Mouse (Mus musculus) limb, embryonic 13.5 days (tissue): ENCODE data around the gene Lyg2. TPM values are rescaled to one million over a fixed set of nuclear protein-coding genes. Genes with fewer than 3 reads are reported as not detected.

Experiments used
- ATAC-seq: fragments of 200-750 bp; cut with Nextera tagmentation; 2 replicates; pipeline ENCODE4 v1.8.0; 2017; ENCODE audit warnings: low read depth, moderate number of reproducible peaks, moderate TSS enrichment; ENCODE audit not compliant: low FRiP score
- H3K27ac ChIP-seq: fragments of 300-500 bp; sonication (generic); 2 replicates; pipeline ENCODE4 v1.5.1; 2015; ENCODE audit warnings: inconsistent platforms, mild to moderate bottlenecking, moderate library complexity
- H3K27me3 ChIP-seq: fragments of 300-500 bp; sonication (generic); 2 replicates; pipeline ENCODE4 v1.6.1; 2015; ENCODE audit warnings: mild to moderate bottlenecking, inconsistent platforms
- H3K36me3 ChIP-seq: fragments of 300-500 bp; sonication (generic); 2 replicates; pipeline ENCODE4 v1.6.1; 2015; ENCODE audit warnings: inconsistent platforms, mild to moderate bottlenecking, moderate library complexity
- H3K4me1 ChIP-seq: fragments of 300-500 bp; sonication (generic); 2 replicates; pipeline ENCODE4 v1.6.1; 2015; ENCODE audit warnings: inconsistent platforms
- H3K4me2 ChIP-seq: fragments of 300-500 bp; sonication (generic); replicated peaks from 2 replicates; pipeline ENCODE4 v1.6.1; 2015; ENCODE audit warnings: inconsistent platforms, mild to moderate bottlenecking, moderate library complexity
- H3K4me3 ChIP-seq: fragments of 300-500 bp; sonication (generic); 2 replicates; pipeline ENCODE4 v1.5.1; 2015; ENCODE audit warnings: moderate library complexity, mild to moderate bottlenecking, inconsistent platforms
- H3K9ac ChIP-seq: fragments of 300-500 bp; sonication (generic); 2 replicates; pipeline ENCODE4 v1.6.1; 2015; ENCODE audit warnings: mild to moderate bottlenecking, inconsistent platforms
- H3K9me3 ChIP-seq: fragments of 300-500 bp; sonication (generic); 2 replicates; pipeline ENCODE4 v1.6.1; 2016; ENCODE audit warnings: inconsistent platforms
- WGBS: fragments of 180-500 bp; shearing (Covaris S2); methylation state at CpG from one replicate; pipeline ENCODE4 v1.1.7; 2015; 5-methylcytosine and 5-hydroxymethylcytosine counted together
- polyA plus RNA-seq: library from polyadenylated mRNA; unstranded; fragments of >200 nt; fragmentation: Nextera tagmentation; extraction: Ambion mirVana; gene quantifications from 2 replicates; pipeline ENCODE4 v1.2.1, GENCODE M21; 2015

Lyg2 gene
- polyA plus RNA-seq: not detected in 2 replicates

- 39% methylated on average over 5 of the region's 5 CpGs for WGBS
Measured at GRCm38 (mm10) chr1:37916393-37916792, at the start of gene Lyg2. Gene Lyg2, minus strand, starts transcription at chr1:37916493.

DNA sequence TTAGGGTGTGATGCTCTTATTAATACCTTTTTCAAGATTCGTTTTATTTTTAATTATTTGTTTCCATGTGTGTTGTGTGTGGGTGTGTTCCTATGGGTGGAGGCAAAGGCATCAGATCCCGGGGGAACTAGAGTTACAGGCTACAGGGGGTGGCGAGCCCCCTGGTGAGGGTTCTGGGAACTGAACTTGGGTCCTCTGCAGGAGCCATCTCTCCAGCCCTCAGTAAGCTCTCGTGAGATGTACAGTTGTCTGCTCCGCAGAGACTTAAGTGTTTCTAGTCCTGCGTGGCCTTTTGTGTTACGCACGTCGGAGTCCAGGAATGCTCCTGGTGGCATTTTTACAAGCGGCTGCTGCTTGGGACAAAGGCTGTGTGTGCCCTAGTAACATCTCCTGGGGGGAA lies 49.3 kb upstream of the Lyg2 start:
- Histone ChIP-seq H3K4me1 (no peaks in the 10 kb centered on the region), H3K4me3 (no peak overlapping the region), H3K36me3 (no peaks in the 10 kb centered on the region), H3K9ac (no peak overlapping the region), H3K4me2 (no peak overlapping the region), H3K27ac (no peak overlapping the region), H3K9me3 (no peaks in the 10 kb centered on the region), H3K27me3 (no peaks in the 10 kb centered on the region)
- ATAC-seq: no peak
- WGBS: 51% methylated on average over 10 of the region's 10 CpGs

More at GRCm38 (mm10) chr1:37916393-37916792, at the start of gene Lyg2:
- Histone ChIP-seq H3K4me1 (no peaks in the 10 kb centered on the region), H3K9me3 (no peaks in the 10 kb centered on the region), H3K9ac (no peak within 1 kb of the TSS), H3K27me3 (peaks cover 5% of the 10 kb centered on the region), H3K27ac (no peak within 1 kb of the TSS), H3K4me2 (no peak within 1 kb of the TSS), H3K36me3 (no peaks in the 10 kb centered on the region), H3K4me3 (no peak within 1 kb of the TSS)
- no peak for ATAC-seq

GRCm38 (mm10) chr1:37959486-37959885 lies 43.2 kb upstream of the Lyg2 start:
- Histone ChIP-seq H3K9me3 (no peaks in the 10 kb centered on the region), H3K4me2 (no peak overlapping the region), H3K9ac (no peak overlapping the region), H3K36me3 (no peaks in the 10 kb centered on the region), H3K4me1 (no peaks in the 10 kb centered on the region), H3K27me3 (no peaks in the 10 kb centered on the region), H3K27ac (no peak overlapping the region), H3K4me3 (no peak overlapping the region)
- no peak for ATAC-seq
- WGBS: 67% methylated on average over 5 of the region's 5 CpGs

DNA sequence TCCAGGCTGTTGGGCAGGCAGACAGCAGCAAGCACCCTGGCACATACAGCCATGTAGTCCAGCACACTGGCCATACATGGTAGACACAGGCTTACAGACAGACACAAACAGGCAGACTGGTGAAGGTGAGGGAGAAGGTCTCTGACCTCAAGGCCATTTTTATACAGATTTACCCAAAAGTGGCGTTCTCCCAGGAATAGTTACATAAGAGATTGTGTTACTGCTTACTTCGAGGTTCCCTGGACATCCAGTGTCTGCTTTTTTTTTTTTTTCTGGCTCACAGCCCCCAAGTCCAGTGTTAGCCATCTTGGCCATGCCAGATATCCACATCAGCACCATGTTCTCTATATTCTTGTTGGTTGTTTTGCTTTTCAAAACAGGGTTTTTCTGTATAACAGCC lies 42.2 kb upstream of the Lyg2 start:
- H3K27ac ChIP-seq: no peak overlapping the region

GRCm38 (mm10) chr1:37957659-37958058 lies 41.4 kb upstream of the Lyg2 start, which contains the start of gene Lyg1:
Gene Lyg1, minus strand, starts transcription at chr1:37957759.
- H3K36me3 ChIP-seq: no peaks in the 10 kb centered on the region
- no peak within 1 kb of the TSS for H3K4me2 ChIP-seq
- no peaks in the 10 kb centered on the region for H3K27me3 ChIP-seq
- no peak within 1 kb of the TSS; the same call in 1 of the 2 replicates for H3K27ac ChIP-seq
- H3K9me3 ChIP-seq: no peaks in the 10 kb centered on the region
- no peak within 1 kb of the TSS for H3K9ac ChIP-seq
- H3K4me1 ChIP-seq: no peaks in the 10 kb centered on the region
- H3K4me3 ChIP-seq: no peak within 1 kb of the TSS
- no peak for ATAC-seq
- WGBS: 84% methylated on average over 5 of the region's 5 CpGs

More for the DNA sequence above, 42.2 kb upstream of the Lyg2 start:
- no peaks in the 10 kb centered on the region for H3K4me1 ChIP-seq
- 68% methylated on average over 2 of the region's 2 CpGs for WGBS
- no peak overlapping the region for H3K4me3 ChIP-seq
- H3K4me2 ChIP-seq: no peak overlapping the region
- H3K36me3 ChIP-seq: no peaks in the 10 kb centered on the region
- H3K9ac ChIP-seq: no peak overlapping the region
- H3K9me3 ChIP-seq: no peaks in the 10 kb centered on the region
- no peak for ATAC-seq
- no peaks in the 10 kb centered on the region for H3K27me3 ChIP-seq

GRCm38 (mm10) chr1:37956690-37957431 lies 40.6 kb upstream of the Lyg2 start:
- Histone ChIP-seq H3K27me3 (no peaks in the 10 kb centered on the region), H3K4me2 (no peak overlapping the region), H3K9ac (no peak overlapping the region), H3K36me3 (no peaks in the 10 kb centered on the region), H3K27ac (no peak overlapping the region; the same call in 1 of the 2 replicates), H3K9me3 (no peaks in the 10 kb centered on the region), H3K4me1 (no peaks in the 10 kb centered on the region), H3K4me3 (no peak overlapping the region)
- no peak for ATAC-seq
- 39% methylated on average over 3 of the region's 3 CpGs for WGBS

DNA sequence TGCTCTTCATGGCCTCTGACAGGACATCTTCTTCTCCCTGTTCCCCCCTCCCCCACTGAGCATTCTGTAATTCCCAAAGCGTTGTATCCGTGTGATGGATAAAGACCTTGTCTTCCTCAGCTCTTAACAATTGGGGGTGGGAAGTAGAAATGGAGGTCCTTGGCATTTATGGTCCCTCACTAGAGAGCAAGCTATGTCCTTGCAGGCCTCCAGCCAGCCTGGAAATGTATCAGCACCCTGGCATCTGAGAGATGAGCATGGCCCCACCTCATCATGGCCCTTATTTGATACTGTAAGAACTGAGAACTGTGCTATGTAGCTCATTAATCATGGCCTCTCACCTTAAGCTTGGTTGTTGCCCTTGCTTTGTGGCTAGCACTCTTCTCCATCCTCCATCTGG lies 39.0 kb upstream of the Lyg2 start:
- no peaks in the 10 kb centered on the region for H3K27me3 ChIP-seq
- no peaks in the 10 kb centered on the region for H3K4me1 ChIP-seq
- no peak overlapping the region for H3K4me2 ChIP-seq
- no peak overlapping the region for H3K9ac ChIP-seq
- H3K27ac ChIP-seq: no peak overlapping the region
- no peak for ATAC-seq
- no peaks in the 10 kb centered on the region for H3K36me3 ChIP-seq
- 85% methylated on average over 2 of the region's 2 CpGs for WGBS
- H3K9me3 ChIP-seq: no peaks in the 10 kb centered on the region
- H3K4me3 ChIP-seq: no peak overlapping the region

DNA sequence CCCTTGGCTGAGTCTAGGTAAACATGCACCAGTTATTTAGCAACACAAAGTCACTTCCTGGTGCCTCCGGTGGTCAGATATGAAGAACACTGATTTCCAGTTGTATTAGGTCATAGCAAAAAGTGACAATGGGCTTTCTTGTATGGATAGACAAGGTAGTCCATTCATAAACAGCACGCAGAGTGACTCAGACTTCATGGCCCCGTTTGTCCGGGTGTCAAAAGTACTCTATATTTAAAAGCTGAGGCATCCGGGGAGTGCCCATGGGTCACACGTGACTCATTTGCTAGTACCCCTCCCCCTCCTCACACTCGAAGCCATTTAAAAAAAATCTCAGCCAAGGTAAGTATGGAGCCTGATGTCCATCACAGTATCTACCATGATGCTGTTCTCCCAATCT lies 38.5 kb upstream of the Lyg2 start:
- H3K9me3 ChIP-seq: no peaks in the 10 kb centered on the region
- no peak overlapping the region for H3K27ac ChIP-seq
- no peak for ATAC-seq
- no peak overlapping the region for H3K4me2 ChIP-seq
- no peak overlapping the region for H3K9ac ChIP-seq
- no peaks in the 10 kb centered on the region for H3K36me3 ChIP-seq
- WGBS: 84% methylated on average over 7 of the region's 7 CpGs
- no peaks in the 10 kb centered on the region for H3K27me3 ChIP-seq
- H3K4me3 ChIP-seq: no peak overlapping the region
- H3K4me1 ChIP-seq: no peaks in the 10 kb centered on the region

GRCm38 (mm10) chr1:37948906-37949305 lies 32.6 kb upstream of the Lyg2 start:
- H3K4me3 ChIP-seq: no peak overlapping the region
- no peak overlapping the region for H3K4me2 ChIP-seq
- WGBS: 69% methylated on average over 2 of the region's 2 CpGs
- H3K27ac ChIP-seq: no peak overlapping the region
- H3K36me3 ChIP-seq: no peaks in the 10 kb centered on the region
- no peaks in the 10 kb centered on the region for H3K9me3 ChIP-seq
- no peaks in the 10 kb centered on the region for H3K27me3 ChIP-seq
- ATAC-seq: no peak
- no peak overlapping the region for H3K9ac ChIP-seq
- H3K4me1 ChIP-seq: no peaks in the 10 kb centered on the region

- Histone ChIP-seq H3K36me3 (no peaks in the 10 kb centered on the region), H3K27ac (no peak overlapping the region), H3K4me1 (no peaks in the 10 kb centered on the region), H3K9ac (no peak overlapping the region), H3K9me3 (no peaks in the 10 kb centered on the region), H3K27me3 (no peaks in the 10 kb centered on the region), H3K4me2 (no peak overlapping the region), H3K4me3 (no peak overlapping the region)
- WGBS: 17% methylated on average over 3 of the region's 3 CpGs
- no peak for ATAC-seq
Measured at GRCm38 (mm10) chr1:37931806-37932205, 15.5 kb upstream of the Lyg2 start.

- no peaks in the 10 kb centered on the region for H3K4me1 ChIP-seq
- WGBS: 76% methylated on average over 8 of the region's 8 CpGs
- no peak for ATAC-seq
- no peak overlapping the region for H3K4me3 ChIP-seq
- H3K4me2 ChIP-seq: no peak overlapping the region
- H3K9ac ChIP-seq: no peak overlapping the region
- H3K36me3 ChIP-seq: no peaks in the 10 kb centered on the region
- H3K9me3 ChIP-seq: no peaks in the 10 kb centered on the region
- no peaks in the 10 kb centered on the region for H3K27me3 ChIP-seq
- H3K27ac ChIP-seq: no peak overlapping the region
Measured at GRCm38 (mm10) chr1:37925971-37926370, 9.7 kb upstream of the Lyg2 start.

DNA sequence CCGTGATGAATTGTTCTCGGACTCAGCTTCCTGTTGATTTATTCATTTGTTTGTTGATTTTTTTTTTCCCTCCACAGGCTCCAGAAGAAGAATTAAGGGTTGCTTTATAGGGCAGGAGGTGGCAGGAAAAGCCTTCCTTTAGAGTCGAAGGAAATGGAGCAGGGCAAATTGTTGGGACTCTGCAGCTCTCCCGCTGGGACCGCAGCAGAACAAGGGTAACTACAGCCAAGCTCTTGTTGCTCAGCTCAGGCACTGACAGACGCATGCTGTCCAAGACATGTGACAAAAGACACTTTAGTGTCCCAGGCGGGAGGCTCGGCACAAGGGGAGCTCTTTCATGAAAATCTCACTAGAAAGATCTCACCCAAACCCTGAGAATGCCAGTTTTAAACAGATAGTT lies 6.2 kb upstream of the Lyg2 start:
- no peaks in the 10 kb centered on the region for H3K36me3 ChIP-seq
- no peaks in the 10 kb centered on the region for H3K27me3 ChIP-seq
- WGBS: 40% methylated on average over 8 of the region's 8 CpGs
- H3K9me3 ChIP-seq: no peaks in the 10 kb centered on the region
- no peak for ATAC-seq
- H3K4me3 ChIP-seq: no peak overlapping the region
- no peak overlapping the region for H3K27ac ChIP-seq
- H3K4me2 ChIP-seq: no peak overlapping the region
- H3K9ac ChIP-seq: no peak overlapping the region
- H3K4me1 ChIP-seq: no peaks in the 10 kb centered on the region

- H3K9ac ChIP-seq: no peak overlapping the region
- ATAC-seq: no peak
- H3K27ac ChIP-seq: no peak overlapping the region
- H3K27me3 ChIP-seq: peaks cover 5% of the 10 kb centered on the region
- H3K4me2 ChIP-seq: no peak overlapping the region
- no peaks in the 10 kb centered on the region for H3K9me3 ChIP-seq
- no peaks in the 10 kb centered on the region for H3K36me3 ChIP-seq
- H3K4me3 ChIP-seq: no peak overlapping the region
- no peaks in the 10 kb centered on the region for H3K4me1 ChIP-seq
- WGBS: 68% methylated on average over 6 of the region's 6 CpGs
Measured at GRCm38 (mm10) chr1:37918096-37918495, 1.8 kb upstream of the Lyg2 start.
